Mouse (Mus musculus): ENCODE measurements around the gene Desi2. TPM values are rescaled to one million over a fixed set of nuclear protein-coding genes. Genes with fewer than 3 reads are reported as not detected.

Gene Desi2
- 15.1 and 18.8 TPM in 2 replicates for polyA plus RNA-seq (2015; fragmentation: Nextera tagmentation; extraction: Ambion mirVana)

GRCm38 (mm10) chr1:178187216-178187791 lies at the start of gene Desi2:
Desi2 (plus strand) TSS chr1:178187417.

Other genes with a start within 250 kb of the Desi2 start
- gene Catspere2, start 204.0 kb upstream of the Desi2 start, polyA plus RNA-seq (2015; fragmentation: Nextera tagmentation; extraction: Ambion mirVana): 0.07 TPM in 1 of 2 replicates, not detected in the other
- gene Cox20, start 131.7 kb downstream of the Desi2 start, polyA plus RNA-seq (2015; fragmentation: Nextera tagmentation; extraction: Ambion mirVana): 117 and 119 TPM in 2 replicates
- 216 and 231 TPM in 2 replicates for gene Hnrnpu, start 150.4 kb downstream of the Desi2 start, polyA plus RNA-seq (2015; fragmentation: Nextera tagmentation; extraction: Ambion mirVana)
- 3.8 and 4.7 TPM in 2 replicates for gene Efcab2, start 218.7 kb downstream of the Desi2 start, polyA plus RNA-seq (2015; fragmentation: Nextera tagmentation; extraction: Ambion mirVana)

All from spleen, postnatal 0 days (tissue).